Mouse (Mus musculus) midbrain, embryonic 14.5 days (tissue): ENCODE measurements around the gene Gucy1b2. TPM values are rescaled to one million over a fixed set of nuclear protein-coding genes. Genes with fewer than 3 reads are reported as not detected.

Experiments
- ATAC-seq: fragments of 200-750 bp; cut with Nextera tagmentation; 2 replicates; pipeline ENCODE4 v1.8.0; 2017; ENCODE audit warnings: moderate number of reproducible peaks, moderate library complexity; ENCODE audit not compliant: low FRiP score, low TSS enrichment
- DNase-seq: peaks from one replicate; pipeline ENCODE4 v3.0.0-alpha.2; 2015
- H3K27ac ChIP-seq: fragments of 300-500 bp; sonication (generic); replicated peaks from 2 replicates; pipeline ENCODE4 v1.5.1; 2014; ENCODE audit warnings: mild to moderate bottlenecking, low read depth, low read length, moderate library complexity
- H3K27me3 ChIP-seq: fragments of 300-500 bp; sonication (generic); 2 replicates; pipeline ENCODE4 v1.6.1; 2014; ENCODE audit warnings: low read length, control low read depth, mixed read lengths; ENCODE audit not compliant: control insufficient read depth, insufficient read depth
- H3K36me3 ChIP-seq: fragments of 300-500 bp; sonication (generic); 2 replicates; pipeline ENCODE4 v1.6.1; 2014; ENCODE audit warnings: low read length, control low read depth; ENCODE audit not compliant: control insufficient read depth, insufficient read depth
- H3K4me1 ChIP-seq: fragments of 300-500 bp; sonication (generic); 2 replicates; pipeline ENCODE4 v1.6.1; 2014; ENCODE audit warnings: mild to moderate bottlenecking, antibody characterized with exemption, low read length, control low read depth; ENCODE audit not compliant: control insufficient read depth, insufficient read depth
- H3K4me2 ChIP-seq: fragments of 300-500 bp; sonication (generic); 2 replicates; pipeline ENCODE4 v1.6.1; 2014; ENCODE audit warnings: mild to moderate bottlenecking, low read length, moderate library complexity
- H3K4me3 ChIP-seq: fragments of 300-500 bp; sonication (generic); replicated peaks from 2 replicates; pipeline ENCODE4 v1.5.1; 2014; ENCODE audit warnings: low read depth, low read length
- H3K9ac ChIP-seq: fragments of 300-500 bp; sonication (generic); replicated peaks from 2 replicates; pipeline ENCODE4 v1.6.1; 2014; ENCODE audit warnings: mild to moderate bottlenecking, low read length, moderate library complexity
- H3K9me3 ChIP-seq: fragments of 300-500 bp; sonication (generic); 2 replicates; pipeline ENCODE4 v1.6.1; 2016; ENCODE audit warnings: low read length, control low read depth, mixed read lengths; ENCODE audit not compliant: control insufficient read depth
- WGBS: fragments of 180-500 bp; shearing (Covaris S2); extraction: QIAGEN DNeasy Blood & Tissue Kit; methylation state at CpG from one replicate; pipeline ENCODE4 v1.1.7; 2014; 5-methylcytosine and 5-hydroxymethylcytosine counted together
- polyA plus RNA-seq: library from polyadenylated mRNA; unstranded; fragments of >200 nt; fragmentation: Nextera tagmentation; extraction: Ambion mirVana; gene quantifications from 2 replicates; pipeline ENCODE4 v1.2.1, GENCODE M21; 2014

Gucy1b2 gene
- polyA plus RNA-seq, 1 experiment from 2014 or later, result 1.0 TPM

DNA sequence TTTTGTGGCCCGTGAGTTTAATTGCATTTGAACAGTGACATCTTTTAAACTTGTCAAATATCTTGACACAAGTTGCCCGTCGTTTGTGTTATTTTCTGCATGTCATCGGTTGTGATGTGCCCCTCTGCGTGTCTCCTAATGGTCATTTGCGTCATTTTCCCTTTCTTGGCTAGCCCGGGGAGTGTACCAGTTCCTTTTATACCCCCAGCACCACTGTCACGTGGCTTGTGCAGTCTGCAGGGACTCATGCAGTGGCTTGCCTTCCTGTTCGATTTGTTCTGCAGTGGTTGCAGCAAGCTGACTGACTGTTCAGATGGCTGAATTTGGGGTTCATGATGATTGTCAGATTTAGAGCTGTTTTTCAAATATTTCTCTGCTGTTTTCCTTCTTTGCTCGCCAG is 82.1 kb downstream of the Gucy1b2 start:
- Histone ChIP-seq H3K27ac (no peak overlapping the region), H3K4me2 (no peak overlapping the region), H3K9me3 (no peaks in the 10 kb centered on the region), H3K36me3 (0 out of 2 replicates have a peak, but pooled peaks cover 2% of the 10 kb centered on the region), H3K9ac (no peak overlapping the region), H3K27me3 (no peaks in the 10 kb centered on the region), H3K4me3 (no peak overlapping the region), H3K4me1 (no peaks in the 10 kb centered on the region)
- DNase-seq (no peak), ATAC-seq (no peak)
- WGBS, result 82% methylated on average over 10 of the region's 10 CpGs

DNA sequence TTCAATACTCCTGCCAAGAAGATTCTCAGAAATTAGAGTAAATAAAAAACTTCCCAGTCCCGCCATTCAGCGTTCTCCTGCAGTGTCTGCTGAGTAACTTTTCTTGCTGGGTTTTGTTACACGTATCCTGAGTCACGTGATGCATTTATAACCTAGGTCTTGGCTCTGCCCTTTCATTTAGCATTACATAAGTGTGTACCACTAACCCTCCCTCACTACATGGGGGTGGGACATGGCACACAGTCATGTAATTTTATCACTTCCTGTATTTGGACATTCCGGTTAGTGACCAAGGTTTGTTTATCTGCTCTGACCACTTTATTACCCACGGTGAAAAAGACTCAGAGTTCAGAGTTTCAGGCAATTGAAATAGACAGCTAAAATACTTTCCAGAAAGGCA is 85.3 kb downstream of the Gucy1b2 start:
- no peaks in the 10 kb centered on the region for H3K9me3 ChIP-seq
- 0 out of 2 replicates have a peak, but pooled peaks cover 5% of the 10 kb centered on the region for H3K36me3 ChIP-seq
- no peaks in the 10 kb centered on the region for H3K4me1 ChIP-seq
- no peak overlapping the region for H3K27ac ChIP-seq
- 92% methylated on average over 6 of the region's 6 CpGs for WGBS
- ATAC-seq (no peak), DNase-seq (no peak)
- no peaks in the 10 kb centered on the region for H3K27me3 ChIP-seq
- no peak overlapping the region for H3K4me2 ChIP-seq
- no peak overlapping the region for H3K9ac ChIP-seq
- no peak overlapping the region for H3K4me3 ChIP-seq

DNA sequence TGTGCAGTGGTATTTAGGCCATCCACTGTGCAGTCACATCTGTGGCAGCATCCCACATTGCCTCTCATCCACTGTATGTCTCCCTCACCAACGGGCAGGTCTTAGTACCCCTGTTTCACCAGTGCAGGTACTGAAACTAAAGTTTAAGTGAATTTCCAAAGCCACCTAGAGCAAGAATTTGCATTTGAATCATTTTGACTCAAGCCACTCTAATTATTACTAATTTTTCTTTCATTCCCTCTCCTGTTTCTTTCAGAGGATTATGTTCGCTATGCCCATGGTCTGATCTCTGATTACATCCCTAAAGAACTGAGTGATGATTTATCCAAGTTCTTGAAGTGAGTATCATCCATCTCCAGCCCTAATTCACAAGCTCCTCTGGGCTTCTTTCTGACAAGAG is 92.3 kb downstream of the Gucy1b2 start:
- Histone ChIP-seq H3K4me2 (no peak overlapping the region), H3K9ac (no peak overlapping the region), H3K27me3 (no peaks in the 10 kb centered on the region), H3K4me3 (no peak overlapping the region), H3K9me3 (no peaks in the 10 kb centered on the region), H3K36me3 (0 out of 2 replicates have a peak, but pooled peaks cover 3% of the 10 kb centered on the region), H3K4me1 (no peaks in the 10 kb centered on the region), H3K27ac (no peak overlapping the region)
- DNase-seq (no peak), ATAC-seq (no peak)
- WGBS, result 92% methylated on average over 2 of the region's 2 CpGs

DNA sequence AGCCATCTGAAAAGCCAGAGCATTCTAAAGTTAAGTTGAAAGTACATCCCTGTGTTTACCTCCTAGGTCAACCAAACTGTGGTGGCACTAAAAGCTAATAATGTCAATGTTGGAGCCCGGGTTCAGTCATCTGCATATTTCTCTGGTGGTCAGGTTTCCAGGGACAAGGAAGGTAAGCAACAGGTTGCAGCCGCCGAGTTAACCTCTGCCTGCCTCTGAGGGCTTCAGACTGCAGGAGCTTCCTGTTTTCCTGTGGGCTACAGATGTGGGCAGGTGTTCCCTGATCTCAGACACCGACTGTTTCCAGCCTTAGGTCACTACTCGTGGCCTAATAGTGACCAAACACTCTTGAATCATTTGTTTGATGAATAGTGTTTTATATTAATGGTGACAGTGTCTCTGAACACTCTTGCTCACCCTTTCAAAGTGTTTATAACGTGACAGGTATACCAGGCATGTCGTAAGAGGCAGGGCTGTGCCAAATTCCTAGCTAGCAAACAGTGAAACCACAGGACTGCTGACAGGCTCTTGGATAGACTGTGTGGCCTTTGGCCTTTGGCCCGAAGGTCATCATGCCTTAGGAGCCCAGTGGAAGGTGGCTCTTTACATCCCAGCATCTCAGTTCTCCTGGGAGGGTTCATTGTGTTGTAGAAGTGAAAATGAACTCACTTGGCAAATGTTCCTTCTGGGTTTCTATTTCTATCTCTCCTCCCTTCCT is 94.7 kb downstream of the Gucy1b2 start:
- Histone ChIP-seq H3K4me1 (no peaks in the 10 kb centered on the region), H3K27me3 (no peaks in the 10 kb centered on the region), H3K27ac (no peak overlapping the region), H3K4me2 (no peak overlapping the region), H3K9me3 (no peaks in the 10 kb centered on the region), H3K9ac (no peak overlapping the region), H3K36me3 (no peaks in the 10 kb centered on the region), H3K4me3 (no peak overlapping the region)
- 88% methylated on average over 8 of the region's 8 CpGs for WGBS
- ATAC-seq, result no peak
- DNase-seq, result no peak

DNA sequence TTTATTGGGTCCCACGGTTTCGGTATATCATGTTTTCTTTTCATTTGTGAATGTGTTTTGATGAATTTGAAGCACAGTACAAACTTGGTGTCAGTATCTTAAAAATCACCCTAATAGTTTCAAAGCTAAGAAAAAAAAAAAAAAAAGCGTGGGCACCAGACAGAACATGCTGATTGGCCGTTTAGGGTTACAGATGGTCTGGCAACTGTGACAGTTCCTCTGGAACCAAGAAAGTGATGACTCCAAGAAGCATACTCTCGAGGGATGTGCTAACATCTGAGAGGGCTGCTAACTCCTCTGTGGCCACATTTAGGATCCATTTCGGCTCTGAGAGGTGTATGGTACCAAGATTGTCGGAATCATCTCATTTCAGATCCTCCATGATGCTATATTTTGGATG is 100.9 kb downstream of the Gucy1b2 start:
- Histone ChIP-seq H3K27me3 (no peaks in the 10 kb centered on the region), H3K27ac (no peak overlapping the region), H3K9me3 (no peaks in the 10 kb centered on the region), H3K4me1 (no peaks in the 10 kb centered on the region), H3K4me2 (no peak overlapping the region), H3K36me3 (0 out of 2 replicates have a peak, but pooled peaks cover 3% of the 10 kb centered on the region), H3K9ac (no peak overlapping the region), H3K4me3 (no peak overlapping the region)
- no peak for ATAC-seq
- DNase-seq, result no peak
- WGBS, result 92% methylated on average over 7 of the region's 7 CpGs

DNA sequence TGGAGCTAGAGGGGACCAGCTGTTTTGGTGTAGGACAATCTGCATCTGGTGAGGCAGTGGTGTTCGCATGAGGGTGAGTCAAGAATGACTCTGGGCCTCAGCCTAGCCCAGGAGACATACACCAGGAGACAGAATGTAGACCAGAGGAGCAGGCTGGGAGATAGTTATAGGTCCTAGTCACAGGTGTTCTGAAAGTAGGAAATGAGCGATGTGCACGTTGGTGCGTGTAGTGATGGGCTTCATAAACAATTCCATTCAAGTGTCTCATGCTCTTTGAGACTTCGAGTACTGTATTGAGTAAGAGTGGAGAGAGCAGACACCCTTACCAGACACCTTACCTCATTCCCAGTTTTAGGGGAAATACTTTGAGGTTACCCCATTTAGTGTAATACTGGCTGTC is 102.3 kb downstream of the Gucy1b2 start:
- no peaks in the 10 kb centered on the region for H3K4me1 ChIP-seq
- no peak overlapping the region for H3K4me3 ChIP-seq
- H3K27me3 ChIP-seq, result no peaks in the 10 kb centered on the region
- 97% methylated on average over 5 of the region's 5 CpGs for WGBS
- 0 out of 2 replicates have a peak, but pooled peaks cover 3% of the 10 kb centered on the region for H3K36me3 ChIP-seq
- ATAC-seq (no peak), DNase-seq (no peak)
- no peaks in the 10 kb centered on the region for H3K9me3 ChIP-seq
- H3K27ac ChIP-seq, result no peak overlapping the region
- no peak overlapping the region for H3K4me2 ChIP-seq
- H3K9ac ChIP-seq, result no peak overlapping the region

DNA sequence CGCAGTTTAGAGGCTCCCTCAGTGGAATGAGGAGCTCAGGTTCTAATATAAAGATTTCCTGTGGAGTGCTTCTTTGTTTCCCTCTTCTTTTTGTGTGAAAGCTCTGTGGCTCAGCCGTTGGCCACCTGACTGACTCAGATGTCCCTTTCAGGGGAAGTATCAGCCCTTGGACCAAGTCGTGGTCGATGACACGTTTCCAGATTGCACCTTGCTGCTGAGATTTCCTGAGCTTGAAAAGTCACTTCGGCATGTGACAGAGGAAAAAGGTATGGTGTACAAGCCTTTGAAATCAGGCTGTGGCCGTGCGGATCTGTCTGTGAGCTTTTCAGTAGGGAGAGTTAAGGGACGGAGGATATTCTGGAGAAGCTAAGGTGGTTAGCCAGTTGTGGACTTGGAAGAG is 102.7 kb downstream of the Gucy1b2 start:
- H3K9me3 ChIP-seq, result no peaks in the 10 kb centered on the region
- WGBS, result 67% methylated on average over 9 of the region's 9 CpGs

DNA sequence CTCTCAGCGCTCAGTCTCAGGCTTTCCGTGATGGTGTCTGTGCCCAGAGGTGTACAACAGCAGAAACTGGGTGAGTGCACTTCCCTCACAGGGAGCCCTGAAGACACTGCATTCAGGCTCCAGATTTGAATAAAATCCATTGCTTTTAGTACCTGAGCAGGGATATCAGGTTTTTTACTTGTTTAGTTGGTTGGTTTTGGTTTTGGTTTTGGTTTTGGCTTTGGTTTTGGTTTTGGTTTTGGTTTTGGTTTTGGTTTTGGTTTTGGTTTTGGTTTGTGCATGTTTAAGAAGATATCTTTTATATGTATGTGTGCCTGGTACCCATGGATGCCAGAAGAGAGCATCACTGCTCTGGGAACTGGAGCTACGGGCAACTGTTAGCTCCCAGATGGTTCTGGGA is 105.2 kb downstream of the Gucy1b2 start:
- DNase-seq (no peak), ATAC-seq (no peak)
- Histone ChIP-seq H3K36me3 (0 out of 2 replicates have a peak, but pooled peaks cover 3% of the 10 kb centered on the region), H3K27me3 (no peaks in the 10 kb centered on the region), H3K27ac (no peak overlapping the region), H3K4me1 (no peaks in the 10 kb centered on the region), H3K4me2 (no peak overlapping the region), H3K4me3 (no peak overlapping the region), H3K9ac (no peak overlapping the region), H3K9me3 (no peaks in the 10 kb centered on the region)
- 96% methylated on average over 3 of the region's 3 CpGs for WGBS

More for the DNA sequence above, 102.7 kb downstream of the Gucy1b2 start:
- H3K4me1 ChIP-seq, result no peaks in the 10 kb centered on the region
- no peak overlapping the region for H3K27ac ChIP-seq
- H3K9ac ChIP-seq, result no peak overlapping the region
- no peak overlapping the region for H3K4me3 ChIP-seq
- H3K4me2 ChIP-seq, result no peak overlapping the region
- H3K27me3 ChIP-seq, result no peaks in the 10 kb centered on the region
- 0 out of 2 replicates have a peak, but pooled peaks cover 3% of the 10 kb centered on the region for H3K36me3 ChIP-seq
- ATAC-seq, result no peak
- no peak for DNase-seq

DNA sequence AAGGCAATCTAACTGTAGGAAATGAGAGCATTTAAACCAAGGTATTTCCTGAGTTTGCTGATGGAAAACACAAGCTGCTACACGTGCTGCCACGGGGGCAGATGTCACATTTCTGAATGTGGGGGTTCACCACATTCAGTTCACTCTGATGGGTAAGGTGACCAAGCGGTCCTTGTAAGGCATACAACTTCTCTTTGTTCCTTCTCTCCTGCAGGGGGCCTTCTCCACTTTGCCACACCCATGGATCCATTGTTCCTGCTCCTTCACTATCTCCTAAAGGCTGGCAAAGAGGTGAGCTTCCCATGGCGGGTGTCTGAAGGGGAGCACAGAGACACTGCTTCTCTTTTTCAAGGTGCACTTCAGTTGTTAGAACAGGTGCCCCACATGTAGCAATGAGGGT is 105.9 kb downstream of the Gucy1b2 start:
- Histone ChIP-seq H3K27me3 (no peaks in the 10 kb centered on the region), H3K9me3 (no peaks in the 10 kb centered on the region), H3K4me2 (no peak overlapping the region), H3K4me3 (no peak overlapping the region), H3K36me3 (0 out of 2 replicates have a peak, but pooled peaks cover 3% of the 10 kb centered on the region), H3K9ac (no peak overlapping the region), H3K4me1 (no peaks in the 10 kb centered on the region), H3K27ac (no peak overlapping the region)
- DNase-seq, result no peak
- no peak for ATAC-seq
- WGBS, result 79% methylated on average over 4 of the region's 4 CpGs
